Mouse (Mus musculus) B cell, adult 2 months (primary cell): ENCODE measurements at regions not wholly inside any gene's neighbourhood (a gene's known extent, or its start where the extent isn't known, plus 50 kb on each side); places are given as distances from the start of the nearest gene placed in this dataset.
A peak's percentile ranks its signal among the peaks of the same experiment; 100 is the strongest.

Experiments used
- DNase-seq, 2 experiments: peaks; one replicate each; pipeline ENCODE4 v3.0.0; 2022

GRCm38 (mm10) chr11:19679669-19680068 lies 244.5 kb upstream of the Spred2 start:
- DNase-seq, result no peak

- no peak for DNase-seq
Observed at GRCm38 (mm10) chr11:19701198-19701597, 223.0 kb upstream of the Spred2 start.

GRCm38 (mm10) chr11:19708821-19709220 lies 215.4 kb upstream of the Spred2 start:
- DNase-seq, result no peak

GRCm38 (mm10) chr11:19709337-19709736 lies 214.8 kb upstream of the Spred2 start:
- DNase-seq, result no peak

GRCm38 (mm10) chr11:19713091-19713490 lies 211.1 kb upstream of the Spred2 start:
- DNase-seq, result no peak

GRCm38 (mm10) chr11:19713597-19713996 lies 210.6 kb upstream of the Spred2 start:
- no peak for DNase-seq

GRCm38 (mm10) chr11:19714211-19714610 lies 210.0 kb upstream of the Spred2 start:
- DNase-seq, result no peak

GRCm38 (mm10) chr11:19714888-19715595 lies 209.1 kb upstream of the Spred2 start:
- DNase-seq, result no peak

- no peak for DNase-seq
Observed at GRCm38 (mm10) chr11:19718165-19718564, 206.0 kb upstream of the Spred2 start.

GRCm38 (mm10) chr11:19729031-19729430 lies 195.1 kb upstream of the Spred2 start:
- no peak for DNase-seq

GRCm38 (mm10) chr11:19730747-19731146 lies 193.4 kb upstream of the Spred2 start:
- DNase-seq, result no peak

- DNase-seq, result no peak
Observed at GRCm38 (mm10) chr11:19736076-19736475, 188.1 kb upstream of the Spred2 start.

GRCm38 (mm10) chr11:19736926-19737325 lies 187.2 kb upstream of the Spred2 start:
- no peak for DNase-seq

- DNase-seq, result no peak
Observed at GRCm38 (mm10) chr11:19737331-19737730, 186.8 kb upstream of the Spred2 start.

GRCm38 (mm10) chr11:19737807-19738206 lies 186.4 kb upstream of the Spred2 start:
- DNase-seq, result no peak

GRCm38 (mm10) chr11:19739527-19740151 lies 184.5 kb upstream of the Spred2 start:
- no peak for DNase-seq

- no peak for DNase-seq
Observed at GRCm38 (mm10) chr11:19740562-19740961, 183.6 kb upstream of the Spred2 start.

- no peak for DNase-seq
Observed at GRCm38 (mm10) chr11:19747097-19747972, 176.8 kb upstream of the Spred2 start.

- DNase-seq, result no peak
Observed at GRCm38 (mm10) chr11:19747973-19748559, 176.1 kb upstream of the Spred2 start.

- no peak for DNase-seq
Observed at GRCm38 (mm10) chr11:19758892-19759291, 165.3 kb upstream of the Spred2 start.

- DNase-seq, result peak; percentile 40
Observed at GRCm38 (mm10) chr11:19760861-19761693, 163.1 kb upstream of the Spred2 start.

GRCm38 (mm10) chr11:19761694-19761976 lies 162.5 kb upstream of the Spred2 start:
- no peak for DNase-seq

GRCm38 (mm10) chr11:19767316-19767715 lies 156.9 kb upstream of the Spred2 start:
- no peak for DNase-seq
